Mouse (Mus musculus) adrenal gland, postnatal 25 days (tissue): Measurements from ENCODE around the gene Iqck. TPM values are rescaled to one million over a fixed set of nuclear protein-coding genes. Genes with fewer than 3 reads are reported as not detected.
A peak's percentile ranks its signal among the peaks of the same experiment; 100 is the strongest.

Source experiments
- DNase-seq: peaks from one replicate; pipeline ENCODE4 v3.0.0; 2021; ENCODE audit warnings: mixed read lengths
- total RNA-seq: library from RNA; stranded (reverse); gene quantifications from 2 replicates; pipeline ENCODE4 v1.2.3, GENCODE M21; 2021

The Iqck gene
- total RNA-seq, 1 experiment from 2014 or later = 18.9 TPM

DNA sequence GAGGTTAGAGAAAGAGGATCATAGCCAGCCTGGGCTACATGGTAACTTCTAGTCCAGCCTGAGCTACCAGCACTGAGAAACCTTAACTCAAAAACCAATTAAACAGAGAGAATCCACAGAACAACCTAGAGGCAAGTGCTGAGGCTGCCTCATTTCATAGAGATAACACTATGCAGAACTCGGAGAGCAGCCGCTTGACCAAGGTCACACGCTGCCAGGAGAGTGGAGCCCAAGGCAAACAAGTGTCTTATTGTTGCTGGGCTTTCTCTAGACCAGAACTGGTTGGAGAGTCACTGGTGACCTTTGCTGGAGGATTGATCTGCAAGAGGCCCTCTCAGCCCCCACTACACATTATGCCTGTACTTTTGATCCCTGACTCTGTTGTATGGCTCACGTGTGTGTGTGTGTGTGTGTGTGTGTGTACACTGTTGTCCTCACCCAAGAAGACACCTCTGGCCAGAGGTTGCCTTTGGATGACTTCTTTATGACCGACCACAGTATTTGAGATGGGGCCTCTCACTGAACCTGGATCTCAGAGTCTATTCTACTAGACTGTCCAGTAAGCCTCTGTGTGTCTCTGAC, 133.8 kb downstream of the Iqck start:
- DNase-seq = peak; percentile 41

DNA sequence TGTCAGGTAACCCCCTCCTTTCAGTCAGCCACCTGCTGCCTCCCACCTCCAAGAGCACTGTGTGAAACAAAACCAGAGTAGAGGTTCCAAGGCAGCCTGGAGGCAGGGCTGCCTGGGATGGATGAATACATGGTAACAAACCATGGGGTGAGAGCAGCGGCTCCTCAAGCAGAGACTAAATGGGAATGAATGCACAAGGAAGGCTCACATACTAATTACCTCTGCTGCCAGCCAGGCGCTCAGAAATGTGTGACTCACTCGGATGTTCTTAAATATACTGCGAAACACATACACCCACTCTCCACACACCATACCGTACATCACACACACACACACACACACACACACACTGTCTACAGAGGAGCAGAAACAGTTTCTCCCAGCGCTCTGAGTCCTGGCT, 134.7 kb downstream of the Iqck start:
- no peak for DNase-seq

DNA sequence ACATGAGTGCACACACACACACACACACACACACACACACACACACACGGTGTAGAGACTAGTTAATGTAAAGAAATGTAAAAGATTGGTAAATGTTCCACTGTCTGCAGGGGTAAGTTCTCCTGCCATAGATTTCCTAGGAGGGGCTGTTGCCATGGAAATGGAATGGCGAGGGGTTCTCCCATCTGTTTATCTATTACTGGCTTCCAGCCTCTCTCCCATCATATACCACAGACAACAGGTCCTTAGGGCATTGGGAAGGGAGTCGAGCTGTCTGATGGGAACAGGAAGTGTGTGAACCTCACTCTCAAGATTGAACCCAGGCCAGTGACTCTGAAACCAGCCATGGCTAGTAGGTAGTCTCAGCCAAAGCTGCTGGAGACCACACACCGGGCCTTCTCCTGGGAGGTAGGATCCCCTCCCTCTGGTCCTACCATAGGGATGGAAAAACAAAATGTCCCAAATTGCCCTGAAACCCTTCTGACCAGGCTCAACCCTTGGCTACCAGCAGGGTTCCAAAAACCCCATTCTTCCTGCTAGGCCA, 135.9 kb downstream of the Iqck start:
- DNase-seq = no peak

- no peak for DNase-seq
Measured at GRCm38 (mm10) chr7:118992080-118992560, 136.6 kb downstream of the Iqck start.

DNA sequence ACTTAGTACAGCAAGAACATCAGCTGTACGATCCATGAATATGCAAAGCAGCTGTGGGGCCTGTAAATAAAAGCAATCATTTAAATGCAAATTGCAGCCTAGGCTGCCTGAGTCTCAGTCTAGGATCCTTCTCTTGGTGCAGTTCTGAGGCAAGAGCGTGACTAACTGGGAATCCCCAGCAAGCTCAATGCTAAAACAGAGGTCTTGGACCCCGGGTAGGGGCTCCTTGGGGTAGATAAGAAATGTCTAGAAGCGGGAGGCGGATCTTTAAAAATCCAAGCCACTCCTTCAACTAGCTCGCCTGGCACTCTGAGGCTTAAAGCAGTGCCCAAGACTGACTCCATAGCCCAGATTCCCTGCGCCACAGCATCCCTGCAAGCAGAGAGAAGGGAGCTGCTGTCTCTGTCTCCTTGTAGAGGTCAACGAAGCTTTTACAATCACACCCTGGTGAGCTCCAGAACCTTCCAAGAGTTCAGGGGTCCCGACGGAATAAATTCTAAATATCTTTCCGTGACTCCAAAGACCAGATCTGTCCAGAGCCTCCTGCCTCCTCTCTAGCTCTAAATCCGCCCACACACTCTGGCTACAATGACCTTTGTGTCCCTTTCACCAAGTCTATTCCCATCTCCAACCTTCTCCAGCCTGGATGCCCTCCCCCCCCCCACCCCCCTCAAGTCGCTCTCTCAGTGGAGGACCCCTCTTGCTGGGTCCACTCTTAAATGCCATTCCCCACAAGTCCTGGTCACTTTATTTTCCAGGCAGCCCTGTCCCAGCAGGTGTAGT, 137.3 kb downstream of the Iqck start:
- DNase-seq = no peak

- DNase-seq = no peak
Measured at GRCm38 (mm10) chr7:118993597-118994230, 138.2 kb downstream of the Iqck start.

- no peak for DNase-seq
Measured at GRCm38 (mm10) chr7:118994231-118994842, 138.8 kb downstream of the Iqck start.

GRCm38 (mm10) chr7:118995007-118995406, 139.5 kb downstream of the Iqck start, which contains the start of gene Gprc5b:
TSS of gene Gprc5b (minus strand) at chr7:118995211.
- peak; percentile 96 for DNase-seq

DNA sequence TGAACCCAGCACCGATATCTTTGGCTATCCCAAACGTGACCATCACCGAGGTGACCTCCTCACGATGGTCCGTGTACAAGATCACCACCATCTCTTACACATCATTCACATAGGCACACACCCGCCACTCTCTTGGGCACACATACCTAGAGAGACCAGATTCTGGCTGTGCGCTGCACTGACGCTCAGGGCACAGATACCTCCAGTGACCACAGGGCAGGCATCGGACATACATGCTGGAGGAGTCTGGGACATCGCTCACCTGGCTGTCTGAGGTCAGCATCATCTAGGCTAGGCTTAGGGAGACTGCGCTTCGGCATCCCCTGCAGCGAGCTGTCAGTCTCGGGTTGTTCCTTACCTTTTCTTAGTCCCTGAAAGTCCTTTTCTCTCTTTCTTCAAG, 140.1 kb downstream of the Iqck start:
- no peak for DNase-seq

DNA sequence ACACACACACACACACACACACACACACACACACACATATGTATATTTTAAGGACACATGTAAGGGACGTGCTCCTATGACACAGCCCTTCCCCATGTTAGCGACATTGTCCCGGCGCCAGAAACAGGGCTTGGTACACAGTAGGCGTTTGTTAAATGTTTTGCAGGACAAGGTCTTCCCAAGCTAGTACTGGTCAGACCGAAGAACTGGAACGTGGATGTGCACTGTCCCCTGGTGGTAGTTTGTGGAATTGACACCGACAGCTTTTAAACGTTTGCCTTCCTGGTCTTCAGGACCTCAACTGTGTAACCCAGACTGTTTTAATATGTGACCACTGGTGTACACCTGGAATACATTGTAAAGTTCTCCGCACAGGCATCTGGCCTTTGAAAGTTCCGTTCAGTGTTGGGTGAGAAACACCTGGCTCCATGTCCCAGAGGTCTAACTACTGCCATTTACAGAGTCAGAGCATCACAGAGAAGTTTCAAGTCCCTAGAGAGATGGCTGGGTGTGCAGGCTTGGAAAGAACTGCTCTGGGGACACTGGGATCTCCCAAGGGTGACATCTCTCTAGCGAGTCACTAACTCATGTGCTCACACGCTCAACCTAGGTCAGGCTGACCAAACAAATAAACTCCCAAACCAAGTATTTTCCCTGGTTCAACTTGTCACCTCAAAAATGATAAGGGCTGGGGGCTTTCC, 140.7 kb downstream of the Iqck start:
- peak; percentile 72 for DNase-seq

DNA sequence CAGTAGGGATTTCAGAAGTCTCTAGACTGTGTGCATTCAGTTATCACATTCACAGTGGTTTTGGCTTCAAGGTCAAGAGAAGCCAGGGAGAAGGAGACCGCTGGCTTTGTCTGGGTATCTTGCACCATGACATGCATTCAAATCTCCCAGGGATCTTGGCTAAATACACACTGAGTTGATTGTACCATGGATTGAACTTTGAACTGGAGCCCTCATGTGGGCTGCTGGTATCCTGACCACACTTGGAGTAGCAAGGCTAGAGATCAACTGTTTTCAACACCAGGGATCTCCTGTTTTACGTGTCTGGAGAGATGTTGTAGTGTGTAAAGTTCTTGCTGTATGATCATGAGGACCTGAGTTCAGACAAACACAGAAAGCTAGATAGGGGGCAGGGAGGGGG, 144.3 kb downstream of the Iqck start:
- DNase-seq = no peak

DNA sequence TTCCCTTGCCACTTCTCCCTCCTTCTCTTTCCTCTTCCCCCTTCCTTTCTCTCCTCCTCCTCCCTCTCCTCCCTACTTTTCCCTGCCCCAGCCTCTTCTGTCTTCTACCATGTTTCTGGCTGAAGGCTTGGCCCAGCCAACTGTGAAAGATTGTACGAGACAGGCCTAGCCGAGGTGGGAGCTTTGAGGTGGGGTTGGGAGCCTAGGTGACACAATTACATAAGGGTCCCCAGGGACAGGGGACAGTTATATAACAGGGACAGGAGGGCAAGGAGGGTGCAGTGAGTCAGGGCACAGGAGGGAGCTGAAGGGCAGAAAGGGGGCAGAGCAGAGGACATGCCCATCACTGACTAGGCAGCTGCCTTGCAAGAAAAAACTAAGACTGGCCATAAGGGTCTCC, 146.4 kb downstream of the Iqck start:
- DNase-seq = no peak

DNA sequence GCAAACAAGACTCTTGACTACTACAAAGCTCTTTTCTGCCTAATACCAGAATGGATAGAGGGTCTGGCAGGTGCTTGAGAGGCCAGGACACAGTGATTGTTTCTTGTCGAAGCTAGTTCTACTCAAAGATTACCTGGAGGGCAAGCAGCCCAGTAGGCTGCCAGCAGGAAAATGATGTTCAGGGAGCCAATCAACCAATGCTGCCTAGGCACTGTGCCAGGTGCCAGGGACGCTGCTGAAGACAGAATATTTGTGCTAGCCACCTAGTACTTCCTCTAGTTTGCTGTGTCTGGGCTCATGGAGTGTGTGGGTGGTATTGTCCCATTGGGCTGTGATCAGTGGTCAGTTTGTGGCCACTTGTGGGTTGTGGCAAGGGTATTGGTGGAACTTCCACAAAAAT, 146.9 kb downstream of the Iqck start:
- DNase-seq = no peak

GRCm38 (mm10) chr7:119010854-119011529, 155.4 kb downstream of the Iqck start:
- peak; percentile 76 for DNase-seq

DNA sequence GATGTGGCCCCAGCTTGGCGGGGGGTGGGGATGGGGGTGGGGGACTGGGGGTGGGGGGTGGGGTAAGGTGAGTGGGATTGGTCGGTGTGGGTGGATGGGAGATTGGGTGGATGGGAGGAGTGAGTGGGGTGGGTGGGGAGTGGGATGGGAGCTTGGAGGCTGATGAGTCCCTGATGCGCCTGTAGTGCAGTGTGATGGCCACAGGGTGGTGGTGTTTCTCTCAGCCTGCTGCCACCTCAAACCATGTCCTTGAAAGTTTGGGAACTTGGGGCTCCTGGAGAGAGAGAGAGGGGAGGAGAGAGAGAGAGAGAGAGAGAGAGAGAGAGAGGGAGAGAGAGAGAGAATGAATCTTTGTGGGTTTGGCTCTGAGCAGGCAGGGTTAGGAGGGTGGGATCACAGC, 160.2 kb downstream of the Iqck start:
- peak; percentile 27 for DNase-seq

DNA sequence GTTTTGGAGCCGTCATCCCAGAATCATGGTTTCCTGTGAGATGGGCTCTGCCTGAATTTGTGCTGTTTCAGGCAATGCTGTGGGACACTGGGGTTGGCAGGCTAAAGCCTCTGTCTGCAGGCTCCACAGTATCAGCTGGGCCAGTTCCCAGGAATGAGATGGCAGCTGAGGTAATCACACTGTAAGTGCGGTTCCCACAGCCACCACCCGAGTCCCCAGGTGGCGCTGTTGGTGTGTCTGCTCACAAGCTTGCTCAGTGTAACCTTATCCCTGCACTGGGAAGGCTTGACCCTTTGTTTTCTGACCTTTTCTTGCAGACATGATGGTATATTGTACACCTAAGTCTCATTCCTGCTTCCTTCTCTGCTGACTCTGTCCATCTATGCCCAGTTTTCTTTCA, 164.0 kb downstream of the Iqck start:
- DNase-seq = peak; percentile 71

Other genes with a start within 250 kb of the Iqck start
- 99.1 and 107 TPM in 2 replicates for gene Gde1, start 150.0 kb upstream of the Iqck start, total RNA-seq
- gene Ccp110, start 143.2 kb upstream of the Iqck start, total RNA-seq = 9.4 and 10.4 TPM in 2 replicates
- gene Vps35l, start 115.5 kb upstream of the Iqck start, total RNA-seq = 62.8 and 76.6 TPM in 2 replicates
- 63.8 and 70.1 TPM in 2 replicates for gene Knop1, start 502 bp downstream of the Iqck start, total RNA-seq
- 102 and 104 TPM in 2 replicates for gene Gprc5b, start 139.5 kb downstream of the Iqck start, total RNA-seq